In the genomic region with DNA sequence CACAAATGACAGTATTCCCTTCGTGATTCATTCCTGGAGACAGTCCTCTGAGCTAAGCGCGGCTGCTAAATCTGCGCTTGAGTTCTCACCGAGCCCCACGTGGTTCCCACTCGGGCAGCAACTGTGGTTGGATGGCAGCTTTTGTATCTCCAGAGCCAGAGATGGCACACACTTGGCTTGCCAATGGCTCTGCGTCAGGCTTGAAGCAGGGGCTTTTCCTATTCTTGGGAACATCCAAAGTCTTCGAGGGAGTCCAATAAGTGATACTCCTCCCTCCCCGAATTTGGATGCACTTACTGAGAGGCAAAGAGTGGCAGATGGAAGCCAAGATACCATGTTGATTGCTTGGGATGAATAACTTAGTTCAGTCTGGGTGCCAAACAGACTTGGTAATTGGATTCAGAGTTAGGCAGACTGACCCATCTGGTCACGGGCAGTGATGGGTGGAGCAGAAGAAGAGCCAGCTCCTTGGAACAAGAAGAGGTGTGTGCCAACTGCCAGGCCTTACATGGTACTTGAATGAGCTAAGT, we compare ENCODE assay signal across 8 mouse cellular contexts.
A peak's percentile ranks its signal among the peaks of the same experiment; 100 is the strongest.
DNase-seq lines count a peak whose midpoint lies in the region; ATAC-seq and TF ChIP-seq lines count a peak whose summit lies in the region.
"Had no signal": no experiment of that assay in that cellular context is flagged by ENCODE, and none has a peak within 500 bp of the region (broad histone marks: within the 10 kb centered on the region; RNA-seq: fewer than 3 reads in every experiment).

No protein-coding gene starts in this region.

- 80% methylated on average over 11 of the region's 11 CpGs for WGBS in midbrain, postnatal 0 days
- 93% methylated on average over 11 of the region's 11 CpGs for WGBS in thymus, adult 2 months
- 78% methylated on average over 11 of the region's 11 CpGs for WGBS in intestine, embryonic 16.5 days

- H3K4me3 ChIP-seq in layer of hippocampus, adult 2 months, result peak overlapping the region; percentile 17; the same call in 1 of the 2 replicates
- H3K4me3 ChIP-seq in midbrain, postnatal 0 days (ENCODE audit: low read depth, low read length), result no peak overlapping the region
- H3K4me3 ChIP-seq in thymus, adult 2 months (ENCODE audit: control insufficient read depth, insufficient read depth, low read length), result no peak overlapping the region
- H3K4me3 ChIP-seq in intestine, embryonic 16.5 days (ENCODE audit: low read length), result no peak overlapping the region
- H3K4me3 ChIP-seq: limb, embryonic 13.5 days had no signal

- TF ChIP-seq CTCF in layer of hippocampus, adult 2 months (conservative IDR thresholded peaks at IDR 0.05), result no peak
- no peak for TF ChIP-seq CTCF in midbrain, postnatal 0 days (IDR thresholded peaks at IDR 0.05)
- no peak for TF ChIP-seq CTCF in thymus, adult 2 months (IDR thresholded peaks at IDR 0.05; ENCODE audit: borderline replicate concordance, control insufficient read depth, extremely low read depth, insufficient read depth, low read length, poor library complexity)

- H3K27me3 ChIP-seq in midbrain, postnatal 0 days (ENCODE audit: insufficient read depth, low read length), result no peaks in the 10 kb centered on the region
- H3K27me3 ChIP-seq in thymus, adult 2 months (ENCODE audit: control insufficient read depth, insufficient read depth, low read length), result no peaks in the 10 kb centered on the region
- H3K27me3 ChIP-seq in intestine, embryonic 16.5 days (replicated peaks; ENCODE audit: control insufficient read depth, insufficient read depth, low read length), result no peaks in the 10 kb centered on the region
- H3K27me3 ChIP-seq: limb, embryonic 13.5 days had no signal

- TF ChIP-seq POLR2A in thymus, adult 2 months (IDR thresholded peaks at IDR 0.05; ENCODE audit: control insufficient read depth, extremely low read depth, insufficient read depth, low read length, poor library complexity), result no peak

- peak overlapping the region; percentile 68 for H3K27ac ChIP-seq in layer of hippocampus, adult 2 months
- no peak overlapping the region for H3K27ac ChIP-seq in midbrain, postnatal 0 days (ENCODE audit: low read depth, low read length)
- H3K27ac ChIP-seq in thymus, adult 2 months (ENCODE audit: control insufficient read depth, insufficient read depth, low read length), result no peak overlapping the region
- no peak overlapping the region for H3K27ac ChIP-seq in intestine, embryonic 16.5 days (ENCODE audit: low read length)
- H3K27ac ChIP-seq: limb, embryonic 13.5 days had no signal

- no peak overlapping the region for H3K4me2 ChIP-seq in midbrain, postnatal 0 days (ENCODE audit: low read depth, low read length, poor library complexity, severe bottlenecking)
- no peak overlapping the region for H3K4me2 ChIP-seq in intestine, embryonic 16.5 days (ENCODE audit: low read depth, low read length)
- H3K4me2 ChIP-seq: limb, embryonic 13.5 days had no signal

- H3K36me3 ChIP-seq in midbrain, postnatal 0 days (ENCODE audit: insufficient read depth, low read length), result no peaks in the 10 kb centered on the region
- no peaks in the 10 kb centered on the region for H3K36me3 ChIP-seq in thymus, adult 2 months (ENCODE audit: control insufficient read depth, insufficient read depth, low read length)
- H3K36me3 ChIP-seq in intestine, embryonic 16.5 days (ENCODE audit: control insufficient read depth, insufficient read depth, low read length), result no peaks in the 10 kb centered on the region
- H3K36me3 ChIP-seq: limb, embryonic 13.5 days had no signal

- H3K9me3 ChIP-seq in midbrain, postnatal 0 days (ENCODE audit: low read length), result no peaks in the 10 kb centered on the region
- H3K9me3 ChIP-seq in intestine, embryonic 16.5 days (ENCODE audit: control insufficient read depth, low read length), result no peaks in the 10 kb centered on the region
- H3K9me3 ChIP-seq: limb, embryonic 13.5 days had no signal

- DNase-seq in brain, embryonic 18.5 days (ENCODE audit: low read depth, low spot score), result peak; percentile 89
- peak; percentile 20 for DNase-seq in cerebellum, adult 9-10 months
- peak; percentile 75 to 90 for DNase-seq in layer of hippocampus, adult 2 months (ENCODE audit: low spot score in 2 of 2)
- DNase-seq in midbrain, postnatal 0 days (ENCODE audit: low spot score), result peak; percentile 92
- no peak for DNase-seq in thymus, adult 2 months

- no peaks in the 10 kb centered on the region for H3K4me1 ChIP-seq in midbrain, postnatal 0 days (ENCODE audit: insufficient read depth, low read length)
- H3K4me1 ChIP-seq in thymus, adult 2 months (replicated peaks; ENCODE audit: control insufficient read depth, insufficient read depth, low read length), result no peaks in the 10 kb centered on the region
- H3K4me1 ChIP-seq in intestine, embryonic 16.5 days (ENCODE audit: control insufficient read depth, insufficient read depth, low read length), result no peaks in the 10 kb centered on the region

- peak; percentile 63; the same call in 1 of the 2 replicates for ATAC-seq in midbrain, postnatal 0 days (ENCODE audit: low FRiP score)
- no peak for ATAC-seq in inflammation-experienced regulatory T-cells, adult 6 months
- no peak for ATAC-seq in intestine, embryonic 16.5 days

- H3K9ac ChIP-seq in midbrain, postnatal 0 days (replicated peaks; ENCODE audit: low read length, poor library complexity, severe bottlenecking), result no peak overlapping the region
- no peak overlapping the region for H3K9ac ChIP-seq in intestine, embryonic 16.5 days (ENCODE audit: low read depth, low read length)
- H3K9ac ChIP-seq: limb, embryonic 13.5 days had no signal
